Mouse (Mus musculus) embryonic facial prominence, embryonic 12.5 days (tissue): ENCODE data around the gene Mettl1. TPM values are rescaled to one million over a fixed set of nuclear protein-coding genes. Genes with fewer than 3 reads are reported as not detected.

Experiments used
- ATAC-seq: fragments of 200-750 bp; cut with Nextera tagmentation; 2 replicates; pipeline ENCODE4 v1.8.0; 2017; ENCODE audit not compliant: insufficient number of reproducible peaks, insufficient read depth, low FRiP score, low TSS enrichment
- H3K27ac ChIP-seq: fragments of 300-500 bp; sonication (generic); 2 replicates; pipeline ENCODE4 v1.5.1; 2016; ENCODE audit warnings: mild to moderate bottlenecking
- H3K27me3 ChIP-seq: fragments of 300-500 bp; sonication (generic); 2 replicates; pipeline ENCODE4 v1.6.1; 2016; ENCODE audit warnings: mild to moderate bottlenecking, moderate library complexity
- H3K36me3 ChIP-seq: fragments of 300-500 bp; sonication (generic); 2 replicates; pipeline ENCODE4 v1.6.1; 2016; ENCODE audit warnings: mild to moderate bottlenecking
- H3K4me1 ChIP-seq: fragments of 300-500 bp; sonication (generic); 2 replicates; pipeline ENCODE4 v1.6.1; 2016
- H3K4me2 ChIP-seq: fragments of 300-500 bp; sonication (generic); replicated peaks from 2 replicates; pipeline ENCODE4 v1.6.1; 2016; ENCODE audit warnings: mild to moderate bottlenecking, moderate library complexity
- H3K4me3 ChIP-seq: fragments of 300-500 bp; sonication (generic); 2 replicates; pipeline ENCODE4 v1.5.1; 2016; ENCODE audit warnings: mild to moderate bottlenecking
- H3K9ac ChIP-seq: fragments of 300-500 bp; sonication (generic); 2 replicates; pipeline ENCODE4 v1.6.1; 2016; ENCODE audit warnings: mild to moderate bottlenecking, moderate library complexity
- H3K9me3 ChIP-seq: fragments of 300-500 bp; sonication (generic); 2 replicates; pipeline ENCODE4 v1.6.1; 2016; ENCODE audit warnings: mild to moderate bottlenecking, moderate library complexity
- WGBS: fragments of 180-500 bp; shearing (Covaris S2); methylation state at CpG from one replicate; pipeline ENCODE4 v1.1.7; 2016; 5-methylcytosine and 5-hydroxymethylcytosine counted together
- microRNA counts: library from miRNA; unstranded; fragments of <30 nt; microRNA quantifications from one replicate; lab custom pipeline; 2017
- microRNA-seq: library from miRNA; unstranded; fragments of <30 nt; microRNA quantifications from one replicate; pipeline ENCODE4, GENCODE M21; 2017
- polyA plus RNA-seq: library from polyadenylated mRNA; unstranded; fragments of >200 nt; fragmentation: Nextera tagmentation; extraction: Ambion mirVana; gene quantifications from 2 replicates; pipeline ENCODE4 v1.2.1, GENCODE M21; 2016

Mettl1 gene
- polyA plus RNA-seq, 1 experiment from 2014 or later, result 51.6 TPM

GRCm38 (mm10) chr10:127094382-127094802 is 53.2 kb downstream of the Mettl1 start:
- Histone ChIP-seq H3K4me2 (no peak overlapping the region), H3K9me3 (no peaks in the 10 kb centered on the region), H3K27ac (no peak overlapping the region), H3K4me3 (no peak overlapping the region), H3K4me1 (peaks cover 19% of the 10 kb centered on the region), H3K27me3 (peaks cover 46% of the 10 kb centered on the region), H3K9ac (no peak overlapping the region), H3K36me3 (peaks cover 37% of the 10 kb centered on the region)
- no peak for ATAC-seq
- WGBS, result 41% methylated on average over 7 of the region's 7 CpGs

MicroRNA genes within 50 kb of the gene (microRNA counts, 519-probe panel; counts per million panel counts)
- microRNA mmu-miR-26a (lab: Ali Mortazavi, UCI) (460 counts per million, percentile 65 among the panel's probes with 10 or more counts), microRNA mmu-miR-546 (lab: Ali Mortazavi, UCI) (460 counts per million, percentile 65 among the panel's probes with 10 or more counts)

Small RNAs within 50 kb of the gene (microRNA-seq; reads per million reads assigned to microRNA genes)
- gene Mir26a-2 (48.6 reads per million, percentile 44 among the genes with 10 or more reads in this experiment), gene Mir546 (not detected)

Other genes with a start within 250 kb of the Mettl1 start
- gene Atp23, start 140.1 kb upstream of the Mettl1 start, polyA plus RNA-seq, result 21.8 and 23.9 TPM in 2 replicates
- gene Ctdsp2, start 62.7 kb upstream of the Mettl1 start, polyA plus RNA-seq, result 85.1 and 91.0 TPM in 2 replicates
- gene Avil, start 40.7 kb upstream of the Mettl1 start, polyA plus RNA-seq, result 3.3 and 3.9 TPM in 2 replicates
- 76.5 and 84.1 TPM in 2 replicates for gene Tsfm, start 10.6 kb upstream of the Mettl1 start, polyA plus RNA-seq
- gene Eef1akmt3, start 99 bp downstream of the Mettl1 start, polyA plus RNA-seq, result 0.45 and 0.61 TPM in 2 replicates
- 0.09 and 0.10 TPM in 2 replicates for gene Cyp27b1, start 6.8 kb downstream of the Mettl1 start, polyA plus RNA-seq
- 2.2 and 2.4 TPM in 2 replicates for gene March9, start 18.8 kb downstream of the Mettl1 start, polyA plus RNA-seq
- 2,215 and 2,234 TPM in 2 replicates for gene Cdk4, start 22.1 kb downstream of the Mettl1 start, polyA plus RNA-seq
- gene Tspan31, start 28.9 kb downstream of the Mettl1 start, polyA plus RNA-seq, result 167 and 170 TPM in 2 replicates
- gene Agap2, start 33.9 kb downstream of the Mettl1 start, polyA plus RNA-seq, result 0.32 and 0.82 TPM in 2 replicates
- gene Os9, start 79.7 kb downstream of the Mettl1 start, polyA plus RNA-seq, result 72.9 and 75.7 TPM in 2 replicates
- 4.6 and 6.2 TPM in 2 replicates for gene B4galnt1, start 123.8 kb downstream of the Mettl1 start, polyA plus RNA-seq
- gene Slc26a10, start 139.2 kb downstream of the Mettl1 start, polyA plus RNA-seq, result 1.9 and 3.0 TPM in 2 replicates
- 85.0 and 96.5 TPM in 2 replicates for gene Arhgef25, start 148.7 kb downstream of the Mettl1 start, polyA plus RNA-seq
- gene Dtx3, start 154.3 kb downstream of the Mettl1 start, polyA plus RNA-seq, result 172 and 173 TPM in 2 replicates
- gene Pip4k2c, start 170.2 kb downstream of the Mettl1 start, polyA plus RNA-seq, result 29.0 and 30.5 TPM in 2 replicates
- gene Kif5a, start 221.9 kb downstream of the Mettl1 start, polyA plus RNA-seq, result 13.5 and 16.8 TPM in 2 replicates
- 199 and 213 TPM in 2 replicates for gene Dctn2, start 225.0 kb downstream of the Mettl1 start, polyA plus RNA-seq
- gene Mbd6, start 247.6 kb downstream of the Mettl1 start, polyA plus RNA-seq, result 17.2 and 23.3 TPM in 2 replicates